Mouse (Mus musculus) G1E (cell line): ENCODE measurements around the gene Ggcx.

Source experiments
- CTCF ChIP-seq: IDR thresholded peaks from 2 replicates; pipeline ENCODE4 v1.5.1; 2012; ENCODE audit warnings: low read depth, low read length, inconsistent platforms, mixed read lengths
- GATA1 ChIP-seq: IDR thresholded peaks from 2 replicates; pipeline ENCODE4 v1.6.1; 2012; ENCODE audit warnings: borderline replicate concordance, low read length, inconsistent platforms, mixed read lengths
- TAL1 ChIP-seq: conservative IDR thresholded peaks from 2 replicates; pipeline ENCODE4 v1.6.1; 2012; ENCODE audit warnings: low read depth, low read length, inconsistent platforms, mixed read lengths

DNA sequence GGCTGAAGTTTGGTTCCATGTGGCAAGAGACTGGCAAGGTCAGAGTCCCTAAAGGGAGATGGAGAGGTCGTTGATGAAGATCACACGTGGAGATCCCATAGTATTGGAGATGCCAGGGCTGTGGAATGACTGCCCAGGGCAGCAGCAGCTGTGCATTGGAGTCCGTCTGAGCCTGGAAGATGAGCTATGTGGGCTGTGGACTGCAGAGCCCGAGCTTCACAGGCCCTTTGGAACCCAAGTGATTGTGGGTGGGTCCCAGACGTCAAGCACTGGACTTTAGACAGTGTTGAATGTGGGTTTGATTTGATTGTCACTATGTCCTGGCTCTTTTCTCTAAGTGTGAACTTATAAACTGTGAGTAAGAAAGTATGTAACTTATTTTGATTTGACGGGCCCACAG, 49.1 kb upstream of the Ggcx start:
- no peak for TF ChIP-seq CTCF
- TF ChIP-seq GATA1 = no peak
- no peak for TF ChIP-seq TAL1
